Mouse (Mus musculus): ENCODE measurements around the gene Fkbp5. TPM values are rescaled to one million over a fixed set of nuclear protein-coding genes. Genes with fewer than 3 reads are reported as not detected.

Fkbp5 gene
- polyA plus RNA-seq, 1 experiment from 2014 or later, result 32.8 TPM

GRCm38 (mm10) chr17:28465968-28466367, 51.4 kb downstream of the Fkbp5 start:
- Histone ChIP-seq H3K27ac (replicated peaks) (no peak overlapping the region), H3K27me3 (replicated peaks; ENCODE audit: low read depth, poor library complexity, severe bottlenecking) (no peaks in the 10 kb centered on the region), H3K4me1 (peaks cover 17% of the 10 kb centered on the region), H3K9me3 (no peaks in the 10 kb centered on the region), H3K36me3 (replicated peaks) (peaks cover 3% of the 10 kb centered on the region; the same call in 1 of the 2 replicates), H3K4me3 (no peak overlapping the region)
- WGBS, result 90% methylated on average over 4 of the region's 4 CpGs
- no peak for DNase-seq (ENCODE audit: low spot score)

- no peaks in the 10 kb centered on the region for H3K27me3 ChIP-seq (replicated peaks; ENCODE audit: low read depth, poor library complexity, severe bottlenecking)
- H3K36me3 ChIP-seq (replicated peaks), result peaks cover 3% of the 10 kb centered on the region; the same call in 1 of the 2 replicates
- H3K4me3 ChIP-seq, result no peak overlapping the region
- 0 out of 2 replicates have a peak, but pooled peaks cover 5% of the 10 kb centered on the region for H3K4me1 ChIP-seq
- 84% methylated on average over 7 of the region's 7 CpGs for WGBS
- no peak for DNase-seq (ENCODE audit: low spot score)
- H3K9me3 ChIP-seq, result no peaks in the 10 kb centered on the region
- no peak overlapping the region for H3K27ac ChIP-seq (replicated peaks)
Observed at GRCm38 (mm10) chr17:28463701-28464443, 53.5 kb downstream of the Fkbp5 start.

- Histone ChIP-seq H3K27ac (replicated peaks) (no peak overlapping the region), H3K9me3 (no peaks in the 10 kb centered on the region), H3K36me3 (replicated peaks) (peaks cover 3% of the 10 kb centered on the region), H3K4me3 (no peak overlapping the region), H3K4me1 (0 out of 2 replicates have a peak, but pooled peaks cover 5% of the 10 kb centered on the region), H3K27me3 (replicated peaks; ENCODE audit: low read depth, poor library complexity, severe bottlenecking) (no peaks in the 10 kb centered on the region)
- WGBS, result 93% methylated on average over 1 of the region's 1 CpGs
- DNase-seq (ENCODE audit: low spot score), result no peak
Observed at GRCm38 (mm10) chr17:28460388-28460787, 56.9 kb downstream of the Fkbp5 start.

GRCm38 (mm10) chr17:28455098-28455497, 62.2 kb downstream of the Fkbp5 start:
- DNase-seq (ENCODE audit: low spot score), result no peak
- WGBS, result 69% methylated on average over 4 of the region's 4 CpGs

GRCm38 (mm10) chr17:28452889-28453288, 64.4 kb downstream of the Fkbp5 start:
- no peaks in the 10 kb centered on the region for H3K27me3 ChIP-seq (replicated peaks; ENCODE audit: low read depth, poor library complexity, severe bottlenecking)
- peaks cover 5% of the 10 kb centered on the region for H3K4me1 ChIP-seq
- no peaks in the 10 kb centered on the region for H3K9me3 ChIP-seq
- DNase-seq (ENCODE audit: low spot score), result no peak
- H3K4me3 ChIP-seq, result no peak overlapping the region
- WGBS, result 83% methylated on average over 6 of the region's 6 CpGs
- 0 out of 2 replicates have a peak overlapping the region, but pooled peaks have one; percentile 24 for H3K27ac ChIP-seq (replicated peaks)
- H3K36me3 ChIP-seq (replicated peaks), result no peaks in the 10 kb centered on the region

More at GRCm38 (mm10) chr17:28455098-28455497, 62.2 kb downstream of the Fkbp5 start:
- Histone ChIP-seq H3K9me3 (no peaks in the 10 kb centered on the region), H3K4me3 (no peak overlapping the region), H3K27ac (replicated peaks) (no peak overlapping the region), H3K4me1 (peaks cover 5% of the 10 kb centered on the region), H3K27me3 (replicated peaks; ENCODE audit: low read depth, poor library complexity, severe bottlenecking) (no peaks in the 10 kb centered on the region), H3K36me3 (replicated peaks) (no peaks in the 10 kb centered on the region; the same call in 1 of the 2 replicates)

- H3K9me3 ChIP-seq, result no peaks in the 10 kb centered on the region
- DNase-seq (ENCODE audit: low spot score), result no peak
- H3K27ac ChIP-seq (replicated peaks), result no peak overlapping the region
- 93% methylated on average over 3 of the region's 3 CpGs for WGBS
- H3K36me3 ChIP-seq (replicated peaks), result no peaks in the 10 kb centered on the region
- H3K4me3 ChIP-seq, result no peak overlapping the region
- H3K27me3 ChIP-seq (replicated peaks; ENCODE audit: low read depth, poor library complexity, severe bottlenecking), result no peaks in the 10 kb centered on the region
- peaks cover 5% of the 10 kb centered on the region for H3K4me1 ChIP-seq
Observed at GRCm38 (mm10) chr17:28451914-28452313, 65.4 kb downstream of the Fkbp5 start.

- H3K27me3 ChIP-seq (replicated peaks; ENCODE audit: low read depth, poor library complexity, severe bottlenecking), result no peaks in the 10 kb centered on the region
- no peak for DNase-seq (ENCODE audit: low spot score)
- 92% methylated on average over 5 of the region's 5 CpGs for WGBS
- peaks cover 5% of the 10 kb centered on the region for H3K4me1 ChIP-seq
- H3K9me3 ChIP-seq, result no peaks in the 10 kb centered on the region
- H3K27ac ChIP-seq (replicated peaks), result no peak overlapping the region
- no peaks in the 10 kb centered on the region for H3K36me3 ChIP-seq (replicated peaks)
- no peak overlapping the region for H3K4me3 ChIP-seq
Observed at GRCm38 (mm10) chr17:28451487-28451886, 65.8 kb downstream of the Fkbp5 start.

- no peaks in the 10 kb centered on the region for H3K27me3 ChIP-seq (replicated peaks; ENCODE audit: low read depth, poor library complexity, severe bottlenecking)
- WGBS, result 78% methylated on average over 6 of the region's 6 CpGs
- no peaks in the 10 kb centered on the region for H3K36me3 ChIP-seq (replicated peaks)
Observed at GRCm38 (mm10) chr17:28448225-28448624, 69.1 kb downstream of the Fkbp5 start.

GRCm38 (mm10) chr17:28447789-28448188, 69.5 kb downstream of the Fkbp5 start:
- DNase-seq (ENCODE audit: low spot score), result no peak
- no peaks in the 10 kb centered on the region for H3K9me3 ChIP-seq
- no peak overlapping the region for H3K27ac ChIP-seq (replicated peaks)
- 88% methylated on average over 7 of the region's 7 CpGs for WGBS
- H3K4me3 ChIP-seq, result no peak overlapping the region
- no peaks in the 10 kb centered on the region for H3K36me3 ChIP-seq (replicated peaks)
- no peaks in the 10 kb centered on the region for H3K4me1 ChIP-seq
- no peaks in the 10 kb centered on the region for H3K27me3 ChIP-seq (replicated peaks; ENCODE audit: low read depth, poor library complexity, severe bottlenecking)

More at GRCm38 (mm10) chr17:28448225-28448624, 69.1 kb downstream of the Fkbp5 start:
- H3K4me3 ChIP-seq, result no peak overlapping the region
- no peaks in the 10 kb centered on the region for H3K9me3 ChIP-seq
- no peak overlapping the region for H3K27ac ChIP-seq (replicated peaks)
- peaks cover 4% of the 10 kb centered on the region for H3K4me1 ChIP-seq
- no peak for DNase-seq (ENCODE audit: low spot score)

GRCm38 (mm10) chr17:28446820-28447168, 70.5 kb downstream of the Fkbp5 start:
- H3K27ac ChIP-seq (replicated peaks), result no peak overlapping the region
- no peaks in the 10 kb centered on the region for H3K36me3 ChIP-seq (replicated peaks)
- H3K4me3 ChIP-seq, result no peak overlapping the region
- H3K9me3 ChIP-seq, result no peaks in the 10 kb centered on the region
- no peaks in the 10 kb centered on the region for H3K4me1 ChIP-seq
- WGBS, result 80% methylated on average over 5 of the region's 5 CpGs
- no peak for DNase-seq (ENCODE audit: low spot score)
- no peaks in the 10 kb centered on the region for H3K27me3 ChIP-seq (replicated peaks; ENCODE audit: low read depth, poor library complexity, severe bottlenecking)

GRCm38 (mm10) chr17:28445886-28446819, 71.2 kb downstream of the Fkbp5 start:
- Histone ChIP-seq H3K36me3 (replicated peaks) (no peaks in the 10 kb centered on the region), H3K27me3 (replicated peaks; ENCODE audit: low read depth, poor library complexity, severe bottlenecking) (no peaks in the 10 kb centered on the region), H3K9me3 (no peaks in the 10 kb centered on the region), H3K4me3 (no peak overlapping the region), H3K27ac (replicated peaks) (no peak overlapping the region), H3K4me1 (no peaks in the 10 kb centered on the region)
- WGBS, result 95% methylated on average over 12 of the region's 12 CpGs
- no peak for DNase-seq (ENCODE audit: low spot score)

- H3K27me3 ChIP-seq (replicated peaks; ENCODE audit: low read depth, poor library complexity, severe bottlenecking), result no peaks in the 10 kb centered on the region
- H3K36me3 ChIP-seq (replicated peaks), result peaks cover 24% of the 10 kb centered on the region
- 90% methylated on average over 6 of the region's 6 CpGs for WGBS
- no peaks in the 10 kb centered on the region for H3K4me1 ChIP-seq
- H3K9me3 ChIP-seq, result no peaks in the 10 kb centered on the region
- no peak for DNase-seq (ENCODE audit: low spot score)
- H3K27ac ChIP-seq (replicated peaks), result no peak overlapping the region
- H3K4me3 ChIP-seq, result no peak overlapping the region
Observed at GRCm38 (mm10) chr17:28442661-28443060, 74.7 kb downstream of the Fkbp5 start.
